Mouse (Mus musculus) inflammation-experienced regulatory T-cells, adult 6 months (primary cell): ENCODE results near the gene Jarid2. TPM values are rescaled to one million over a fixed set of nuclear protein-coding genes. Genes with fewer than 3 reads are reported as not detected.

ENCODE experiments used
- ATAC-seq: one replicate; pipeline ENCODE4 v1.8.0; 2017
- polyA plus RNA-seq, 3 experiments: library from polyadenylated mRNA; unstranded; fragments of 100-300 nt; shearing (Covaris generic); gene quantifications; one replicate each; pipeline ENCODE4 v1.2.1; 2017

The Jarid2 gene
- polyA plus RNA-seq, 3 experiments from 2014 or later = 42.0 to 59.1 (median 56.1) TPM

- ATAC-seq = no peak
Measured at GRCm38 (mm10) chr13:44921721-44922120, 192.4 kb downstream of the Jarid2 start.

- ATAC-seq = no peak
Measured at GRCm38 (mm10) chr13:44924042-44924441, 194.8 kb downstream of the Jarid2 start.

- ATAC-seq = no peak
Measured at GRCm38 (mm10) chr13:44925173-44925572, 195.9 kb downstream of the Jarid2 start.

- no peak for ATAC-seq
Measured at GRCm38 (mm10) chr13:44926311-44926710, 197.0 kb downstream of the Jarid2 start.

GRCm38 (mm10) chr13:44932307-44933264, 203.3 kb downstream of the Jarid2 start:
- no peak for ATAC-seq

GRCm38 (mm10) chr13:44933575-44933974, 204.3 kb downstream of the Jarid2 start:
- no peak for ATAC-seq

- no peak for ATAC-seq
Measured at GRCm38 (mm10) chr13:44937681-44938080, 208.4 kb downstream of the Jarid2 start.

- ATAC-seq = no peak
Measured at GRCm38 (mm10) chr13:44939326-44940035, 210.2 kb downstream of the Jarid2 start.

GRCm38 (mm10) chr13:44943618-44944017, 214.3 kb downstream of the Jarid2 start:
- no peak for ATAC-seq

- no peak for ATAC-seq
Measured at GRCm38 (mm10) chr13:44946880-44947635, 217.8 kb downstream of the Jarid2 start.

GRCm38 (mm10) chr13:44948320-44949250, 219.3 kb downstream of the Jarid2 start:
- ATAC-seq = no peak

- ATAC-seq = no peak
Measured at GRCm38 (mm10) chr13:44952393-44953086, 223.3 kb downstream of the Jarid2 start.

- ATAC-seq = no peak
Measured at GRCm38 (mm10) chr13:44953546-44954231, 224.4 kb downstream of the Jarid2 start.

GRCm38 (mm10) chr13:44954232-44954568, 224.9 kb downstream of the Jarid2 start:
- no peak for ATAC-seq

GRCm38 (mm10) chr13:44955781-44956180, 226.5 kb downstream of the Jarid2 start:
- no peak for ATAC-seq

GRCm38 (mm10) chr13:44957049-44957448, 227.8 kb downstream of the Jarid2 start:
- no peak for ATAC-seq

GRCm38 (mm10) chr13:44960542-44961291, 231.4 kb downstream of the Jarid2 start:
- ATAC-seq = no peak
